Comparison of ENCODE assay signal across 25 mouse cellular contexts in genomic region chr14:98035261-98035660, GRCm38 (mm10).
DNase-seq lines count a peak whose midpoint lies in the region; ATAC-seq and TF ChIP-seq lines count a peak whose summit lies in the region.
"Had no signal": no experiment of that assay in that cellular context is flagged by ENCODE, and none has a peak within 500 bp of the region (broad histone marks: within the 10 kb centered on the region; RNA-seq: fewer than 3 reads in every experiment).

No protein-coding gene starts in this region.

- H3K4me2 ChIP-seq in heart, postnatal 0 days (ENCODE audit: low read depth, low read length), result no peak overlapping the region
- no peak overlapping the region for H3K4me2 ChIP-seq in embryonic facial prominence, embryonic 14.5 days (ENCODE audit: low read depth, low read length)
- no peak overlapping the region for H3K4me2 ChIP-seq in forebrain, embryonic 13.5 days
- H3K4me2 ChIP-seq: embryonic facial prominence, embryonic 13.5 days; hindbrain, embryonic 15.5 days; liver, embryonic 12.5 days; midbrain, embryonic 15.5 days; neural tube, embryonic 15.5 days had no signal

- no peak overlapping the region for H3K4me3 ChIP-seq in heart, postnatal 0 days (ENCODE audit: low read depth, low read length)
- no peak overlapping the region for H3K4me3 ChIP-seq in embryonic facial prominence, embryonic 14.5 days (ENCODE audit: low read depth, low read length)
- H3K4me3 ChIP-seq in forebrain, embryonic 13.5 days, result no peak overlapping the region
- H3K4me3 ChIP-seq: embryonic facial prominence, embryonic 13.5 days; hindbrain, embryonic 15.5 days; liver, embryonic 12.5 days; megakaryocyte, embryonic 14.5 days; midbrain, embryonic 15.5 days; neural tube, embryonic 15.5 days had no signal

- H3K4me1 ChIP-seq in heart, postnatal 0 days (ENCODE audit: control insufficient read depth, insufficient read depth), result no peaks in the 10 kb centered on the region
- H3K4me1 ChIP-seq in embryonic facial prominence, embryonic 14.5 days (ENCODE audit: control insufficient read depth, insufficient read depth, low read length), result 0 out of 2 replicates have a peak, but pooled peaks cover 3% of the 10 kb centered on the region
- no peaks in the 10 kb centered on the region for H3K4me1 ChIP-seq in forebrain, embryonic 13.5 days
- H3K4me1 ChIP-seq: embryonic facial prominence, embryonic 13.5 days; hindbrain, embryonic 15.5 days; liver, embryonic 12.5 days; midbrain, embryonic 15.5 days; neural tube, embryonic 15.5 days had no signal

- no peaks in the 10 kb centered on the region for H3K36me3 ChIP-seq in heart, postnatal 0 days (replicated peaks; ENCODE audit: control insufficient read depth, insufficient read depth, low read length)
- H3K36me3 ChIP-seq in embryonic facial prominence, embryonic 14.5 days (ENCODE audit: control insufficient read depth, insufficient read depth, low read length), result no peaks in the 10 kb centered on the region
- no peaks in the 10 kb centered on the region for H3K36me3 ChIP-seq in forebrain, embryonic 13.5 days (ENCODE audit: poor library complexity, severe bottlenecking)
- H3K36me3 ChIP-seq: embryonic facial prominence, embryonic 13.5 days; hindbrain, embryonic 15.5 days; liver, embryonic 12.5 days; midbrain, embryonic 15.5 days; neural tube, embryonic 15.5 days had no signal

- intact Hi-C loops in heart, postnatal 10 days (cut with DNase I), result loop anchor here (10.0 kb wide), 1 partner anchor 130 kb away; the partner anchor contains the start of gene Dach1

- no peak for TF ChIP-seq EP300 in heart, postnatal 0 days (IDR thresholded peaks at IDR 0.05; ENCODE audit: low read depth)

- WGBS in heart, postnatal 0 days, result 3% methylated on average over 1 of the region's 1 CpGs
- 2% methylated on average over 1 of the region's 1 CpGs for WGBS in embryonic facial prominence, embryonic 14.5 days
- 3% methylated on average over 1 of the region's 1 CpGs for WGBS in forebrain, embryonic 13.5 days

- no peaks in the 10 kb centered on the region for H3K9me3 ChIP-seq in heart, postnatal 0 days (replicated peaks; ENCODE audit: control insufficient read depth, low read length)
- H3K9me3 ChIP-seq in embryonic facial prominence, embryonic 14.5 days (ENCODE audit: control insufficient read depth, low read length), result no peaks in the 10 kb centered on the region
- H3K9me3 ChIP-seq in forebrain, embryonic 13.5 days (replicated peaks), result no peaks in the 10 kb centered on the region
- H3K9me3 ChIP-seq: embryonic facial prominence, embryonic 13.5 days; hindbrain, embryonic 15.5 days; liver, embryonic 12.5 days; megakaryocyte, embryonic 14.5 days; midbrain, embryonic 15.5 days; neural tube, embryonic 15.5 days had no signal

- peak; percentile 28 for DNase-seq in heart, postnatal 0 days (ENCODE audit: low spot score)
- DNase-seq in heart, postnatal 10 days, result no peak
- peak; percentile 42 for DNase-seq in retina, embryonic 14.5 days (ENCODE audit: low spot score)
- DNase-seq in retina, postnatal 1 day, result no peak
- peak; percentile 50 for DNase-seq in embryonic facial prominence, embryonic 14.5 days (ENCODE audit: low spot score)
- DNase-seq in mesoderm, embryonic 11.5 days (ENCODE audit: low read depth, low spot score), result peak; percentile 77
- no peak for DNase-seq in spleen, postnatal 10 days (ENCODE audit: low spot score in 2 of 2)
- DNase-seq: adrenal gland, postnatal 36 days; B cell, adult 2 months; cerebellum, adult 11-12 months; cerebellum, postnatal 14 days; gastrocnemius, postnatal 10 days; heart, postnatal 14 days; kidney, adult 2 months; left cerebral cortex, postnatal 4 days; lung, adult 2 months; right cerebral cortex, postnatal 25 days; thymus, postnatal 25 days had no signal

- peak; percentile 60; the same call in 1 of the 2 replicates for ATAC-seq in heart, postnatal 0 days (ENCODE audit: insufficient read depth, low read depth)
- ATAC-seq in embryonic facial prominence, embryonic 14.5 days (ENCODE audit: low read depth), result peak; percentile 62; the same call in 1 of the 2 replicates
- ATAC-seq in forebrain, embryonic 13.5 days, result no peak
- ATAC-seq: liver, embryonic 12.5 days; midbrain, embryonic 15.5 days had no signal

- no peak overlapping the region for H3K9ac ChIP-seq in heart, postnatal 0 days (replicated peaks; ENCODE audit: low read depth, low read length)
- no peak overlapping the region for H3K9ac ChIP-seq in embryonic facial prominence, embryonic 14.5 days (ENCODE audit: low read depth, low read length)
- H3K9ac ChIP-seq in forebrain, embryonic 13.5 days, result no peak overlapping the region
- H3K9ac ChIP-seq: embryonic facial prominence, embryonic 13.5 days; hindbrain, embryonic 15.5 days; liver, embryonic 12.5 days; midbrain, embryonic 15.5 days; neural tube, embryonic 15.5 days had no signal

- TF ChIP-seq CTCF in heart, postnatal 0 days (IDR thresholded peaks at IDR 0.05; ENCODE audit: low read depth), result no peak

- H3K27ac ChIP-seq in heart, postnatal 0 days (ENCODE audit: low read depth), result no peak overlapping the region
- no peak overlapping the region for H3K27ac ChIP-seq in embryonic facial prominence, embryonic 14.5 days (replicated peaks; ENCODE audit: low read depth, low read length)
- no peak overlapping the region for H3K27ac ChIP-seq in forebrain, embryonic 13.5 days
- H3K27ac ChIP-seq: embryonic facial prominence, embryonic 13.5 days; hindbrain, embryonic 15.5 days; liver, embryonic 12.5 days; midbrain, embryonic 15.5 days; neural tube, embryonic 15.5 days had no signal

- H3K27me3 ChIP-seq in heart, postnatal 0 days (ENCODE audit: control insufficient read depth, insufficient read depth, low read length), result no peaks in the 10 kb centered on the region
- no peaks in the 10 kb centered on the region for H3K27me3 ChIP-seq in embryonic facial prominence, embryonic 14.5 days (replicated peaks; ENCODE audit: control insufficient read depth, insufficient read depth, low read length)
- H3K27me3 ChIP-seq in forebrain, embryonic 13.5 days, result no peaks in the 10 kb centered on the region
- H3K27me3 ChIP-seq: embryonic facial prominence, embryonic 13.5 days; hindbrain, embryonic 15.5 days; liver, embryonic 12.5 days; megakaryocyte, embryonic 14.5 days; midbrain, embryonic 15.5 days; neural tube, embryonic 15.5 days had no signal

Comparison
In these comparisons a context has a peak if more than half of its experiments do, and no peak if none do; other contexts are left out.
1. DNase-seq: peak in heart, postnatal 0 days (single experiment), retina, embryonic 14.5 days (single experiment), embryonic facial prominence, embryonic 14.5 days (single experiment) and mesoderm, embryonic 11.5 days (single experiment); none in heart, postnatal 10 days (0 of 2), retina, postnatal 1 day (single experiment) and spleen, postnatal 10 days (0 of 2).